Mouse (Mus musculus) retina, postnatal 7 days (tissue): ENCODE measurements at regions not wholly inside any gene's neighbourhood (a gene's known extent, or its start where the extent isn't known, plus 50 kb on each side); places are given as distances from the start of the nearest gene placed in this dataset.
A peak's percentile ranks its signal among the peaks of the same experiment; 100 is the strongest.
"Not testable (repeated sequence)": the region's sequence is repeated elsewhere in the genome, so short reads cannot be mapped to it uniquely, and the experiment has no call there.

Experiments
- DNase-seq: peaks from one replicate; pipeline ENCODE4 v3.0.0-alpha.2; 2012; ENCODE audit warnings: low read depth, low spot score

GRCm38 (mm10) chr2:181930037-181930436 lies 60.9 kb upstream of the Gm14496 start:
- DNase-seq, result no peak

GRCm38 (mm10) chr2:181930538-181930937 lies 60.4 kb upstream of the Gm14496 start:
- DNase-seq, result not testable (repeated sequence)

- DNase-seq, result peak; percentile 23
Measured at GRCm38 (mm10) chr2:181931077-181931815, 59.7 kb upstream of the Gm14496 start.

GRCm38 (mm10) chr2:181931918-181932605 lies 58.9 kb upstream of the Gm14496 start:
- peak; percentile 51 for DNase-seq
